Mouse (Mus musculus) left cerebral cortex, postnatal 4 days (tissue): ENCODE data around the gene Myo1g. TPM values are rescaled to one million over a fixed set of nuclear protein-coding genes. Genes with fewer than 3 reads are reported as not detected.
"Not testable (repeated sequence)": the region's sequence is repeated elsewhere in the genome, so short reads cannot be mapped to it uniquely, and the experiment has no call there.

Experiments
- DNase-seq: peaks from one replicate; pipeline ENCODE4 v3.0.0-alpha.2; 2022
- intact Hi-C: fragments of 180-260 bp; cut with DNase I; formaldehyde crosslinking; loops from one replicate; pipeline ENCODE4 v1.15.1; 2025
- total RNA-seq, 2 experiments: library from RNA; stranded (reverse); gene quantifications; 2 replicates each; pipeline ENCODE4 v1.2.3; 2021

The Myo1g gene
- total RNA-seq, 2 experiments from 2014 or later: 0.46 to 0.74 TPM

DNA sequence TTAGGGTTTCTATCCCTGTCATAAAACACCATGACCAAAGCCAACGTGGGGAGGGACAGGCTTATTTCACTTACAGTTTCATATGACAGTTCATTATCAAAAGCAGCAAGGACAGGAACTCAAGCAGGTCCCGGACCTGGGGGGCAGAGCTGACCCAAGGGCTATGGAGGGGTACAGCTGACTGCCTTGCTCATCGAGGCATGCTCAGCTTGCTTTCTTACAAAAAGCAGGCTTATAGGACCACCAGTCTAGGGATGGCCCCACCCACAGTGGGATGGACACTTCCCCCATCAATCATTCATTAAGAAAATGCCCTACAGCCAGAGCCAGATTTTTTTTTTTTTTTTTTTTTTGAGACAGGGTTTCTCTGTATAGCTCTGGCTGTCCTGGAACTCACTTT lies 10.0 kb upstream of the Myo1g start:
- no peak for DNase-seq
- intact Hi-C loops: no loop called here

DNA sequence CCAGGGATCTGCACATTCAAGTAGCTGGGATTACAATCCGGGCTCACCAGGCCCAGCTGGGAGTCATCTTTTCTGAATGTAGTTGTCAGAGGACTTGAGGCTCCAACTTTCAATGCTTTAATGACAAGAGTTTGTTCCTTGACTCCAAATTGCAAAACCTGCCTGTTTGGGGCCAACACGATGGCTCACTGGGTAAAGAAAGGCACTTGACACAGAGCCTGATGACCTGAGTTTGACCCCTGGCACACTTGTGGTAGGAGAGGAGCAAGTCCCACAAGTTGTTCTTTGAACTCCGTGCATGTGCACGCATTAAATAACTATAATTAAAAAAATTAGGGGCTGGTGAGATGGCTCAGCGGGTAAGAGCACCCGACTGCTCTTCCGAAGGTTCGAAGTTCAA lies 9.2 kb upstream of the Myo1g start:
- no peak for DNase-seq
- intact Hi-C loops: no loop called here

- peak; percentile 99 for DNase-seq
- intact Hi-C loops: no loop called here
These were observed 7.6 kb upstream of the Myo1g start for GRCm38 (mm10) chr11:6528186-6529006.

DNA sequence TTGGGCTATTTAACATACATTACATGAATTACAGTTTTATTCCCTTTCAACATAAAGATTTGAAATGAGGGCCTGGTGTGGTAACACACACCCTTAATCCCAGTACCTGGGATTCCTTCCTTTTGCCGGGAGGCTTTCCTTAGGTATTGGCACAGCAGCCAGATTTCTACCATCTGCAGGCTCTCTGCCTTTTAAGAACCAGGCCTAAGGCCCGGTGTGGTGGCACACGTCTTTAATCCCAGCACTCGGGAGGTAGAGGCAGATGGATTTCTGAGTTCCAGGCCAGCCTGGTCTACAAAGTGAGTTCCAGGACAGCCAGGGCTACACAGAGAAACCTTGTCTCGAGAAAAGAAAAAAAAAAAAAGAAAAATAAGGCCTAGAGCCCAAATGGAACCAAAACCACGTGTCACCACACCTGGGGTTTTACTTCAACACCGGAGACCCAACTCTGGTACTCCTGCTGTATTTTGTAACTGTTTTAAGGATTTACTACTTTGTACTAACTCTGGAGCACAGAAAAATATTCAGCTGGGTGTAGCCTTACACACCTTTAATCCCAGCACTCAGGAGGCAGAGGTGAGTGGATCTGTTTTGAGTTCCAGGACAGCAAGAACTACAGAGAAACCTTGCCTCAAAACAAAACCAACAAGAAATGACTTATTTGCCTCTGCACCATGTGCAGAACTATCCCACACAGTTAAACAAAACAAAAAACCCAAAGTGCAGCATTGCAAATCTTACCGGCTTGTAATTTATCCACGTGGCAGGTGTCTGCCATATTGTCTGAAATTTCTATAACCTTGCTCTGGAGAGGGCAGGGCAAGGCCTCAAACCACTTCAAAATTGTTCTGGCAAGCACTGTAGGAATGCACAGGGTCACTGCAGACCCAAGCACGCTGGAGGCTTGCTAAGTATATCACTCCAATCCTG lies 6.8 kb upstream of the Myo1g start:
- no peak for DNase-seq
- intact Hi-C loops: no loop called here

DNA sequence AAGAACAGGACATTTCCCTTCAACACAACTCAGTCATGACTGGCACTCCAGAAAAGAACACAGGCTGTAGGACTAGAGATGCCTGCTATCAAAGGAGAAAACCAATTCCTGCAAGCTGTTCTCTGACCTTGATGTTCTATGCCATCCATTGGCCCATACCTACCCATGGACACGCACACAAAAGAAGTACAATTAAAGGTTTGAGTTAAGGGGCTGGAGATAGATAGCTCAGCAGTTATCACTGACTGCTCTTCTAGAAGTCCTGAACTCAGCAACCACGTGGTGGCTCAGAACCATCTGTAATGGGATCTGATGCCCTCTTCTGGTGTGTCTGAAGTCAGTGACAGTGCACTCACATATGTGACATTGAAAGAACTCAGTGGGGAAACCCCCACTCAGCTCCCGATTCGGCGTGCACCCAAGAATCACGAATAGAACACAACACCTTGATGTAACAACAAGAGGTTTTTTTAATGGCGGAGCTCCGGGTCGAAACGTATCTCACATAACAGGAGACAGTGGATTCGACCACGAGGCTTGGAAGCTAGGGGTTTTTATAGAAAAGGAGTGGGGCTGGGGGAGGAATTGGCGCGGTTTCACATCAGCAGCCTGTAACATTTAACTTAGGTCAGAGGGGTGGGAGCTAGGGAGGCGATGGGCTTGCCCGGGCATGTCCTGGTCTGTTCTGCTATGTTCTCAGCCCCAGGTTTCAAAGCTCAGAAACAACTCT lies 5.9 kb upstream of the Myo1g start:
- DNase-seq, intact Hi-C loops: not testable (repeated sequence)

DNA sequence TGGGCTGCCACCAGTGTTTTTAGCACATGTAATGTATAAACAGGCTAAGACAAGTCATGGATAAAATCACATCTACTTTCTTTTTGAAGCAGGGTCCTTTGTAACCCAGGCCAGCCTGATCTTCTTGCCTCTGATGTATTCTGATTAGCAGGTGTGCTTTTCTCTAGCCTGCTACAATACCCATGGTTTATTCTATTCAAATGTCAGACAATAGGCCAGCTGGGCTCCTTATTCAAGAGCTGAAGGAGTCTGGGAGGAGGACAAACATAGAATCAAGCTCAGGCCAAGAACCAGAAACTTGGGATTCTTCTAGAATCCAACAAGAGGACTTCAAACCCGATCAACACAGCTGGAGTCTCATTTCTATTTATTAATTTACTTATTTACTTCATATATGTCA lies 4.5 kb upstream of the Myo1g start:
- intact Hi-C loops: no loop called here
- DNase-seq: no peak

DNA sequence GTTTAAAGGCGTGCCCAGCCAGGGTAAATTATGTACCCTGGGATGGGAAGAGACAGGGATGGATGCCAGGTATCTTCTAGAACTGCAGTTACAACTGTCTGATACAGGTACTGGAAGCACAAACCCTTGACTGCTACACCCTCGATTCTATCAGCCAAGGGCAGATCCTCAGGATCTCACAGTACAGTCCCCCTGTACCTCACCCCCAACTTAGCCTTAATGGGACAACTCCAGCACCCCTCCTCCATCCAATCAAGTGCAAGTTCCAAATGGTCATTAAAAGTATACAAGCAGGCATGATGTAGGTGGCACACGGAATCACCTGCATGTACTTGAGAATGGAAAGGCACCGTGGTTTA lies 4.1 kb upstream of the Myo1g start:
- intact Hi-C loops: no loop called here
- DNase-seq: no peak

GRCm38 (mm10) chr11:6524165-6524879 lies 3.6 kb upstream of the Myo1g start:
- DNase-seq: no peak
- intact Hi-C loops: no loop called here

GRCm38 (mm10) chr11:6523662-6524088 lies 2.9 kb upstream of the Myo1g start:
- intact Hi-C loops: no loop called here

DNA sequence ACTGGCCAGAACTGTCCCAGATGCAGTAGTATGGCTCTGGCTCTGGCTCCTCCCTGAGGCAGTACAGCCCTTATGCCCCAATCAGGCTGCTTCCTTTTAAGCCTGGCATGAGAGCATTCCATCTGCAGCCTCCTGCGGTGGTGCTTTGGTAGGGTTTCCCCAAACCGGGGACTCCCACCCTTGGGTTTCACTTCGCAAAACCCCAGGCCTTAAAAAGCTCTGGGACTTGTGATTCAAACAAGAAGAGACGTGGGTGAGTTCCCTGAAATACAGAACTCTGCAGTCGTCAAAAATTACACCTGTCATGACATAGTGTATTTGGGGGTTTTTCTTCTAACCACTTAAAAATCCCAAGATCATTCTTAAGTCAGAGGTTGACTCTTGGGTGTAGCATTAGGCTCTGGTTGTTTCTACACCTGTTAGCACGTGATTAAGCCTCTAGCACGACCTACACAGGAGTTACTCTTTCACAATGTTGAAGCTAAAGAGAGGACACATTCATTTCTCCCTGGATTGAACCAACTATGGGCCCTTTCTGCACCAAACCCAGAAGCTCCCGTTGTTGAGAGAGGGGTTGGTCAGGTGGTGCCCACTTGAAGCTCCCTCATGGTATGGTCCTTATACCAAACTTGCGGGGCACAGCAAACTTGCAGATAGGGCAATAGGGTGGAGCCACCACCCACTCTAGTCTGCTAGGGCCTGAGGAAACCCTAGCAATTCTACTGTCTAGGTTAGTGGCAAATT lies 2.2 kb upstream of the Myo1g start:
- intact Hi-C loops: no loop called here
- no peak for DNase-seq

More at GRCm38 (mm10) chr11:6523662-6524088, 2.9 kb upstream of the Myo1g start:
- DNase-seq: no peak

DNA sequence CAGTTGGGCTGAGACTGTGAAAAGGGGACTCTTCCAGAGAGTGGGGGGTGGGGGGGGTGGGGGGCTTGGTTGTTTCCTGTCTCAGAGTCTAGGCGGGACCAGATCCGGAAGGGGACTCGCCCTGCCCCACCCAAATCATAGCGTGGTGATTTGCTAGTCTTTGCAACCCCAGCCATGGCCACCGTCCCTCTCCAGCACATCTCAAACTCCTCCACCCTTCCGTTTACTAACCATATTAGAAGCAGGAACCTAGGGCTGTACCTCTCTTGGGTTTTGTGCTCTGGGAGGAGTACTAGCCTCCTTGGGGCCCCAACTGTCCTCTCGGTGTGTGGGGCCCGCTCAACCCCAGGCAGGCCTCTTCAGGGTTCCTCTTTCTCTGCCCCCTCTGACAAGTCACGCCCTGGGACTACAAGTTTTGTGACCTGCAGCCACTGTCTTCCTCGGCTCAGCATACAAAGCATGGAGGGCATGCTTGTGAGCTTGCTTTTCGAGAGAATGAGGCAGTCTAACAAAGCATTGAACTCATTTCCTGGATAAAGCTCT lies 1.2 kb downstream of the Myo1g start:
- DNase-seq: no peak
- intact Hi-C loops: no loop called here

DNA sequence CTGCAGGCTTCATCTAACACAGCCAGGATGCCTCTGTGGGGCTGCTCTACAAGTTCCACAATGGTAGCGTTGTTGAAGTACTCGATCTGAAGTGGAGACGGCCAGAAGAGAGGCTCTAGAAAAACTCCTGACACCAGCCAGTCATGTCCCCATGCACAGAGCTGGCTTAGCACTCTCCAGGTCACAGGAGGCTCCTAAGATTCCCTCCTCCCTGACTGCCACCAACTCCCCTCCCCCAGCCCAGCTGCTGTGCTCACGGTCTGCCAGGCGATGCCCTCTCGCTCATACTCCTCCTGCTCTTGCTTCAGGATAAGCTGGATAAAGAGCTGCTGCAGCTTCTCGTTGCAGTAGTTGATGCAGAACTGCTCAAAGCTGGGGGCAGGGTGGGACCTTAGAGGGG lies 5.9 kb downstream of the Myo1g start:
- intact Hi-C loops: no loop called here
- DNase-seq: peak; percentile 83

DNA sequence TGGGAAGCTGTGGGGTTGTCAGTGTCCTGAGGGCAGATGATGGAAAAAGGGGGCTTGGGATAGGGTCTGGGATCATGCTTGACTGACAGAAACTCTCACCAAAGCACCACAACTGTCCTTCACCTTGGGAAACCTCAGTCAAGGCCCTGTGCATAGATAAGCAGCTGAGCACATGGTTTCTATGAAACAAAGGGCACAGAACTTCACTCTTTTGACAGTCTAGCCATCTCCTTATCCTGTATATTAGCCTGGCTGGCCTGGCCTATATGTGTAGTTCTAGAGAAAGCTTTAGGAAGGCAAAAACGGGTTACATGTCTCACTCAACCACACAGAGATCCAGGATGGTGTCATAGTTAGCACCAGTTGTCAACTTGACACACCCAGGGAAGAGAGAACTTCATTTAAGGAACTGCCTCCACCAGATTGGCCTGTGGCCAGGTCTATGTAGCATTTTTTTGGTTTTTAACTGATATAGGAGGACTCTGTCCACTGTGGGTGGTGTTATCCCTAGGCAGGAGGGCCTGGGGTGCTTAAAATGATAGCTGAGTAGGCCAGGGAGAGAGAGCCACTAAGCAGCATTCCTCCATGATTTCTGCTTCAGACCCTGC lies 12.4 kb downstream of the Myo1g start:
- DNase-seq: no peak
- intact Hi-C loops: no loop called here

GRCm38 (mm10) chr11:6506516-6506915 lies 14.2 kb downstream of the Myo1g start:
- no peak for DNase-seq
- intact Hi-C loops: no loop called here

DNA sequence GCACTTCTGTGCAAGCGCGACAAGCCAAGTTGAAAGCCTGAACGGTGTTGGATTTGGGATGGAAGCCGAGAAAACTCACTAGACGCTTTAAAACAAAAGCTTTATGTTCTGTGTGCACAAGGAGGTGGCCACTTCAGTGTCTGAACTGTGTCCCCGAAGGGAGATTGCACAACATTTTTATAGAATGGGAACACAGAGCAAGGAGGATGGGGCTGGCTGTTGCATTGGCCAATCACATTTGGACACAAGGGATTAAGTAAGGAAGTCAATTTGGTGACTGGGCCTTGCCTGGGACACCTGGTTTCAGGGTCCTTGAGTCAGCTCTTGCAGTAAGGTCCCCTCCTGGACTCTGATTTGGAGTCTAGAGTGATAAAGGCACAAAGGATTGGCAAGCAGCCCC lies 16.1 kb downstream of the Myo1g start:
- intact Hi-C loops: no loop called here

GRCm38 (mm10) chr11:6504226-6504625 lies 16.5 kb downstream of the Myo1g start:
- peak; percentile 28 for DNase-seq
- intact Hi-C loops: no loop called here

More for the DNA sequence above, 16.1 kb downstream of the Myo1g start:
- no peak for DNase-seq

GRCm38 (mm10) chr11:6502506-6502905 lies 18.3 kb downstream of the Myo1g start:
- intact Hi-C loops: no loop called here

GRCm38 (mm10) chr11:6497311-6497948 lies 23.3 kb downstream of the Myo1g start:
- no peak for DNase-seq
- intact Hi-C loops: no loop called here

More at GRCm38 (mm10) chr11:6502506-6502905, 18.3 kb downstream of the Myo1g start:
- DNase-seq: no peak
